Comparison of ENCODE assay signal across 9 mouse cellular contexts in the genomic region with DNA sequence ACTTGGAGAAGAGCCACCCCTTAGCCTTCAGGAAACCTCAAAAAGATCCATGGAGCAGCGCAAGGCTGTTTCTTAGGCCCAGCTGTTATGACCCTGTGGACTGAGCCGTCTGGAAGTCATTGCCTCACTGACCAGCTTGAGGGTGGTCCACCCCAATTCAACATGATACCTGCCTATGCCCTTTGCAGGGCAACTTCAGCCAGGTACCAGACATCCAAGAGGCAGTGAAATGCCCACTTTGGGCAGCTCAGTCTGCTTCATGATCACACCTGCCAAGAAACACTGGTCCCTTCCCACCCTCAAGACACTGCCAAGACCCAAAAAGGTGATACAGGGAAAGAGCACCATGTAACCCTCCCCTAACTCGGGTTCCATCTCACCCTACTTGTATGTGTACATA. TPM values are rescaled to one million over a fixed set of nuclear protein-coding genes. Genes with fewer than 3 reads are reported as not detected.
DNase-seq lines count a peak whose midpoint lies in the region; ATAC-seq and TF ChIP-seq lines count a peak whose summit lies in the region.
"Had no signal": no experiment of that assay in that cellular context is flagged by ENCODE, and none has a peak within 500 bp of the region (broad histone marks: within the 10 kb centered on the region; RNA-seq: fewer than 3 reads in every experiment).

No protein-coding gene starts in this region.

- peaks cover 16% of the 10 kb centered on the region for H3K36me3 ChIP-seq in forebrain, embryonic 12.5 days (replicated peaks)
- peaks cover 25% of the 10 kb centered on the region for H3K36me3 ChIP-seq in limb, embryonic 10.5 days
- peaks cover 14% of the 10 kb centered on the region for H3K36me3 ChIP-seq in neural tube, embryonic 13.5 days
- H3K36me3 ChIP-seq: G1E had no signal

- TF ChIP-seq CTCF in layer of hippocampus, adult 2 months (conservative IDR thresholded peaks at IDR 0.05): no peak

- H3K4me3 ChIP-seq in layer of hippocampus, adult 2 months: peak overlapping the region; percentile 84
- peak overlapping the region; percentile 98 for H3K4me3 ChIP-seq in forebrain, embryonic 12.5 days (replicated peaks)
- peak overlapping the region; percentile 98 for H3K4me3 ChIP-seq in limb, embryonic 10.5 days
- peak overlapping the region; percentile 99 for H3K4me3 ChIP-seq in neural tube, embryonic 13.5 days

- no peaks in the 10 kb centered on the region for H3K9me3 ChIP-seq in forebrain, embryonic 12.5 days
- no peaks in the 10 kb centered on the region for H3K9me3 ChIP-seq in limb, embryonic 10.5 days (replicated peaks)
- no peaks in the 10 kb centered on the region for H3K9me3 ChIP-seq in neural tube, embryonic 13.5 days

- peak; percentile 4; the same call in 1 of the 2 replicates for ATAC-seq in forebrain, embryonic 12.5 days (ENCODE audit: low FRiP score)
- 0 out of 2 replicates have a peak, but pooled peaks have one; percentile 1 for ATAC-seq in neural tube, embryonic 13.5 days (ENCODE audit: low read depth)

- H3K4me1 ChIP-seq in forebrain, embryonic 12.5 days: peaks cover 21% of the 10 kb centered on the region
- peaks cover 24% of the 10 kb centered on the region for H3K4me1 ChIP-seq in limb, embryonic 10.5 days
- H3K4me1 ChIP-seq in neural tube, embryonic 13.5 days (replicated peaks): peaks cover 24% of the 10 kb centered on the region

- WGBS in forebrain, embryonic 12.5 days: 67% methylated on average over 3 of the region's 3 CpGs
- WGBS in limb, embryonic 10.5 days: 65% methylated on average over 3 of the region's 3 CpGs
- WGBS in neural tube, embryonic 13.5 days: 76% methylated on average over 3 of the region's 3 CpGs

- no peak for DNase-seq in layer of hippocampus, adult 2 months (ENCODE audit: low spot score in 2 of 2)
- no peak for DNase-seq in layer of hippocampus, adult 9-10 months (ENCODE audit: low spot score)
- DNase-seq in limb, embryonic 10.5 days (ENCODE audit: low spot score): peak; percentile 46
- no peak for DNase-seq in thymus, postnatal 10 days (ENCODE audit: low spot score in 2 of 2)
- DNase-seq in adipocyte (ENCODE audit: low spot score): no peak
- DNase-seq in layer of hippocampus, adult 18-20 months (ENCODE audit: low spot score in 2 of 2): no peak

- H3K4me2 ChIP-seq in forebrain, embryonic 12.5 days: peak overlapping the region; percentile 68
- peak overlapping the region; percentile 81 for H3K4me2 ChIP-seq in neural tube, embryonic 13.5 days

- no peaks in the 10 kb centered on the region for H3K27me3 ChIP-seq in forebrain, embryonic 12.5 days
- no peaks in the 10 kb centered on the region for H3K27me3 ChIP-seq in limb, embryonic 10.5 days (ENCODE audit: low read depth, poor library complexity, severe bottlenecking)
- no peaks in the 10 kb centered on the region for H3K27me3 ChIP-seq in neural tube, embryonic 13.5 days

- H3K27ac ChIP-seq in layer of hippocampus, adult 2 months: peak overlapping the region; percentile 93
- peak overlapping the region; percentile 97 for H3K27ac ChIP-seq in forebrain, embryonic 12.5 days
- peak overlapping the region; percentile 99 for H3K27ac ChIP-seq in limb, embryonic 10.5 days
- H3K27ac ChIP-seq in neural tube, embryonic 13.5 days (replicated peaks): peak overlapping the region; percentile 95

- H3K9ac ChIP-seq in forebrain, embryonic 12.5 days: peak overlapping the region; percentile 99
- H3K9ac ChIP-seq in neural tube, embryonic 13.5 days: peak overlapping the region; percentile 96

RNA-seq across cellular contexts. Expression of gene H1fx, which starts 1.7 kb away (rescaled TPM):
- total RNA-seq in layer of hippocampus, adult 2 months (2021): 10 to 100 TPM; 65.7 to 68.1 TPM
- 47.5 and 97.0 TPM in 2 replicates for polyA plus RNA-seq in forebrain, embryonic 12.5 days (2016; fragmentation: Nextera tagmentation; extraction: Ambion mirVana)
- polyA plus RNA-seq in limb, embryonic 10.5 days (2016; fragmentation: Nextera tagmentation; extraction: Ambion mirVana): 40.2 and 46.3 TPM in 2 replicates
- 31.1 and 43.6 TPM in 2 replicates for polyA plus RNA-seq in neural tube, embryonic 13.5 days (2015; fragmentation: Nextera tagmentation; extraction: Ambion mirVana)
- total RNA-seq in layer of hippocampus, adult 18-20 months (2021): 10 to 100 TPM; 68.5 to 69.6 TPM
- total RNA-seq: G1E had no signal
- polyA plus RNA-seq: G1E had no signal
